Mouse (Mus musculus): ENCODE data around the gene Serpina9.
A peak's percentile ranks its signal among the peaks of the same experiment; 100 is the strongest.

The Serpina9 gene

GRCm38 (mm10) chr12:104013620-104014019 lies at the start of gene Serpina9:
Serpina9 (minus strand) TSS chr12:104013755.
- no peak for DNase-seq (ENCODE audit: low spot score in 2 of 2)

GRCm38 (mm10) chr12:104061862-104062261 lies 48.3 kb upstream of the Serpina9 start:
- DNase-seq (ENCODE audit: low spot score in 2 of 2) = no peak

- DNase-seq (ENCODE audit: low spot score in 2 of 2) = no peak
These were observed 46.6 kb upstream of the Serpina9 start for GRCm38 (mm10) chr12:104060126-104060525.

- DNase-seq (ENCODE audit: low spot score in 2 of 2) = no peak
These were observed 44.0 kb upstream of the Serpina9 start for GRCm38 (mm10) chr12:104057531-104057930.

- DNase-seq (ENCODE audit: low spot score in 2 of 2) = peak in 1 of 2 experiments; percentile 21
These were observed 43.5 kb upstream of the Serpina9 start for GRCm38 (mm10) chr12:104057050-104057449.

GRCm38 (mm10) chr12:104055755-104056154 lies 42.2 kb upstream of the Serpina9 start:
- DNase-seq (ENCODE audit: low spot score in 2 of 2) = peak in 1 of 2 experiments; percentile 11

GRCm38 (mm10) chr12:104053995-104054394 lies 40.4 kb upstream of the Serpina9 start:
- no peak for DNase-seq (ENCODE audit: low spot score in 2 of 2)

- DNase-seq (ENCODE audit: low spot score in 2 of 2) = no peak
These were observed 32.2 kb upstream of the Serpina9 start for GRCm38 (mm10) chr12:104045713-104046112.

- DNase-seq (ENCODE audit: low spot score in 2 of 2) = no peak
These were observed 30.8 kb upstream of the Serpina9 start, which contains the start of gene Serpina12 for GRCm38 (mm10) chr12:104044343-104044742. Serpina12 (minus strand) TSS chr12:104044443.

- DNase-seq (ENCODE audit: low spot score in 2 of 2) = no peak
These were observed 29.2 kb upstream of the Serpina9 start for GRCm38 (mm10) chr12:104042753-104043152.

GRCm38 (mm10) chr12:104041401-104041800 lies 27.8 kb upstream of the Serpina9 start:
- peak; percentile 77 to 86 for DNase-seq (ENCODE audit: low spot score in 2 of 2)

GRCm38 (mm10) chr12:104038181-104038580 lies 24.6 kb upstream of the Serpina9 start:
- no peak for DNase-seq (ENCODE audit: low spot score in 2 of 2)

- DNase-seq (ENCODE audit: low spot score in 2 of 2) = no peak
These were observed 20.2 kb upstream of the Serpina9 start for GRCm38 (mm10) chr12:104033752-104034151.

- peak in 1 of 2 experiments; percentile 27 for DNase-seq (ENCODE audit: low spot score in 2 of 2)
These were observed 16.4 kb upstream of the Serpina9 start for GRCm38 (mm10) chr12:104029986-104030385.

GRCm38 (mm10) chr12:104015280-104015679 lies 1.7 kb upstream of the Serpina9 start:
- no peak for DNase-seq (ENCODE audit: low spot score in 2 of 2)

- DNase-seq (ENCODE audit: low spot score in 2 of 2) = no peak
These were observed 8.9 kb downstream of the Serpina9 start for GRCm38 (mm10) chr12:104004689-104005088.

- DNase-seq (ENCODE audit: low spot score in 2 of 2) = no peak
These were observed 10.3 kb downstream of the Serpina9 start for GRCm38 (mm10) chr12:104003238-104003612.

- DNase-seq (ENCODE audit: low spot score in 2 of 2) = peak; percentile 62 to 78
These were observed 10.9 kb downstream of the Serpina9 start for GRCm38 (mm10) chr12:104002569-104003237.

GRCm38 (mm10) chr12:104000594-104000993 lies 13.0 kb downstream of the Serpina9 start:
- DNase-seq (ENCODE audit: low spot score in 2 of 2) = no peak

- no peak for DNase-seq (ENCODE audit: low spot score in 2 of 2)
These were observed 13.9 kb downstream of the Serpina9 start for GRCm38 (mm10) chr12:103999611-104000010.

GRCm38 (mm10) chr12:103996513-103996912 lies 17.0 kb downstream of the Serpina9 start:
- no peak for DNase-seq (ENCODE audit: low spot score in 2 of 2)

- DNase-seq (ENCODE audit: low spot score in 2 of 2) = peak in 1 of 2 experiments; percentile 53
These were observed 18.1 kb downstream of the Serpina9 start for GRCm38 (mm10) chr12:103995292-103996072.

- DNase-seq (ENCODE audit: low spot score in 2 of 2) = no peak
These were observed 20.6 kb downstream of the Serpina9 start for GRCm38 (mm10) chr12:103992945-103993344.
